Mouse (Mus musculus) cerebellum, adult 9-11 months (tissue): ENCODE measurements around the gene C5ar2.

Source experiments
- DNase-seq: peaks from one replicate; pipeline ENCODE4 v3.0.0; 2022

C5ar2 gene

DNA sequence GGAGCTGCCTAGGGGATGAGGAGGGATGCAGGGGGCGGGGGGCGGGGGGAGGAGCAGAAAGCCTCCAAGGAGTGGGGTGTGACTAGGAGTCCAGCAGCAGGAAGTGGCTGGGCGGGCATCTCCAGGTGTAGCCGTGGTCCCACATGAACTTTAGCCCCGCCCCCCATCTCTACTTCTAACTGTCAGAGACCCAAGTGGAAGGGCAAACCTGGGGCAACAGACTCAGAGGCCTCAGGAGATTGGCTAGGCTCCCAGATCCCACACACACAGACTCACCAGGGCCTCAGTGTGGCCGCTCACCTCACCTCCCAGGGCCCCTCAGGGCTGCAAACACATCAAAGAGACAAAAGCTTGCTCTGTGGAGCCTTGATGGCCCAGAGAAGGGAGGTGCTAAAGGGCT lies 47.3 kb downstream of the C5ar2 start:
- DNase-seq, result no peak

DNA sequence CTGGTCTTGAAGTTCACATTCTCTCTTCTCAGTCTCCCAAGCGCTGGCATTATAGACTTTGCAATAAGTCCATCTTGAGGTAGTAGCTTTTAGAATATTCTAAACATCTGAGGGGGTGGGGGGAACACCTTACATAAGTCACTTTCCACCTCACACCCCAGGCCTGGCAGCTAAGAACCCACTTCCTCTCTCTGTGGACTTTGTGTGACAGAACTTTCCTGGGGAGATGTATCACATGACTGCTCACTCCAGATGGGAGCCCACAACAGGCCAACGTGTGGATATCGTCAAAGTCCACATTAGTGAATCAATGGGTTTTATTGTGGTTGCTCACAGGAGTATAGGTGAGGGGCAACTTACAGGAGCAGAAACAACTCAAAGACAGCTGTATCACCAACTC lies 50.3 kb downstream of the C5ar2 start:
- no peak for DNase-seq

GRCm38 (mm10) chr7:16192315-16192714 lies 51.6 kb downstream of the C5ar2 start:
- peak; percentile 70 for DNase-seq

GRCm38 (mm10) chr7:16187494-16187893 lies 56.5 kb downstream of the C5ar2 start:
- DNase-seq, result no peak
